Mouse (Mus musculus): ENCODE results near the gene Olfr186.
"Not testable (repeated sequence)": the region's sequence is repeated elsewhere in the genome, so short reads cannot be mapped to it uniquely, and the experiment has no call there.

Gene Olfr186

GRCm38 (mm10) chr16:59030191-59030590, at the start of gene Olfr186:
Olfr186 (minus strand) TSS chr16:59030291.
- no peak for DNase-seq (ENCODE audit: low read depth)

- no peak for DNase-seq (ENCODE audit: low read depth)
These were observed 47.8 kb upstream of the Olfr186 start, which contains the start of gene Olfr190 for GRCm38 (mm10) chr16:59077905-59078304. Olfr190 (minus strand) TSS chr16:59078005.

GRCm38 (mm10) chr16:59073520-59073919, 43.4 kb upstream of the Olfr186 start:
- DNase-seq (ENCODE audit: low read depth) = no peak

- no peak for DNase-seq (ENCODE audit: low read depth)
These were observed 41.7 kb upstream of the Olfr186 start for GRCm38 (mm10) chr16:59071755-59072154.

GRCm38 (mm10) chr16:59062411-59062810, 32.3 kb upstream of the Olfr186 start:
- DNase-seq (ENCODE audit: low read depth) = not testable (repeated sequence)

GRCm38 (mm10) chr16:59049286-59049685, 19.2 kb upstream of the Olfr186 start:
- not testable (repeated sequence) for DNase-seq (ENCODE audit: low read depth)

- DNase-seq (ENCODE audit: low read depth) = no peak
These were observed 18.8 kb upstream of the Olfr186 start for GRCm38 (mm10) chr16:59048860-59049259.

- no peak for DNase-seq (ENCODE audit: low read depth)
These were observed 17.5 kb upstream of the Olfr186 start for GRCm38 (mm10) chr16:59047579-59047978.

GRCm38 (mm10) chr16:59045835-59046234, 15.7 kb upstream of the Olfr186 start:
- no peak for DNase-seq (ENCODE audit: low read depth)

- DNase-seq (ENCODE audit: low read depth) = no peak
These were observed 9.6 kb upstream of the Olfr186 start, which contains the start of gene Olfr187 for GRCm38 (mm10) chr16:59039710-59040109. Olfr187 (minus strand) TSS chr16:59039767.

- no peak for DNase-seq (ENCODE audit: low read depth)
These were observed 16.6 kb downstream of the Olfr186 start for GRCm38 (mm10) chr16:59013357-59014018.

GRCm38 (mm10) chr16:59007146-59007545, 22.9 kb downstream of the Olfr186 start:
- DNase-seq (ENCODE audit: low read depth) = peak; percentile 2

- DNase-seq (ENCODE audit: low read depth) = no peak
These were observed 35.0 kb downstream of the Olfr186 start, which contains the start of gene Olfr183 for GRCm38 (mm10) chr16:58995057-58995456. Olfr183 (plus strand) TSS chr16:58995357.

All from naive thymus-derived CD4-positive, alpha-beta T cell, adult 2 months (primary cell).